Mouse (Mus musculus) gastrocnemius, postnatal 10 days (tissue): ENCODE data around the gene Maml3. TPM values are rescaled to one million over a fixed set of nuclear protein-coding genes. Genes with fewer than 3 reads are reported as not detected.
A peak's percentile ranks its signal among the peaks of the same experiment; 100 is the strongest.

ENCODE experiments used
- DNase-seq: peaks from one replicate; pipeline ENCODE4 v3.0.0; 2021; ENCODE audit warnings: mixed read lengths
- total RNA-seq, 2 experiments: library from RNA; stranded (reverse); gene quantifications; 2 replicates each; pipeline ENCODE4 v1.2.3; 2021

Gene Maml3
- total RNA-seq, 2 experiments from 2014 or later, result 5.2 to 6.6 TPM

DNA sequence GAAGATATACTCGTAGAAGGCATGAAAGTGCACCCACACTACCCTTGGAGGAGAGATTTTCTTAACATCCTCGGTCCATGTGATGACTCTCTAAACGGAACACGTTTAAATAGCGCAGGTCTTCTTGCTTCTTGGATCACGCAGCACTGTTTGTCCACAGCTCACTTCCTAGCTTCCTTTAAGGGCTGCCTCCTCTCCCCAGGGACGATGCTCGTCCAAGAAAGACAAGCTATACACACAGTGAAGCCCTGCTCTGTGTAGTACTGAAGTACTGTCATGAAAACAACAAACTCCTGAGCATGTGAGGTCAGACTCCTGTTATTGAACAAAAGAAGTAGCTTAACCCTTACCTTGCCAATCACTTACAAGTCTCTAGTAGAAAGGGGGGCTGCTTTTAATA is 192.7 kb downstream of the Maml3 start:
- DNase-seq, result no peak

DNA sequence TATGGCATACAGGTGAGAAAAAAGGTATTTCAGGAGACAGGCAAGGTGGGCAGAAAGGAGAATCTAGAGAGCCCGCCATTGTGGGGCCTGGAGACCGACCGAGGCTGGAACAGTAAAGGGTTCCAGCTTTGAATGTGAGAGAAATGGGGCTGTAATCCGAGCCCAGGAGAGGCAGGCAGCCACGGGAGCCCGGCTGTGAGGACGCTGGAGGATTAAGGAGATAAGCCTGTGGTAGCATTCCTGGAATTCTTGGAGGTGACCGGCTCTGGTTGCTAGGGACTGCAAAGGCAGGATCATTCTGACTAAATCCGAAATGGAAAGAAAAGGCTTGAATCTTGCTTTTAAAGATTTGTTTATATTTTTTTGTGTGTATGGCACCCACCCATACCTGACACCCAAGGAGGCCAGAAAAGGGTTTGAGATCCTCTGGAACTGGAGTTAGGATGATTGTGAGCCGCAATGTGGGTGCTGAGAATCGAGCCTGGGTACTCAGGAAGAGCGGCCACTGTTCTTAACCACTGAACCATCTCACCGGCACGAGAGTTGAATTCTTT is 196.4 kb downstream of the Maml3 start:
- peak; percentile 23 for DNase-seq

DNA sequence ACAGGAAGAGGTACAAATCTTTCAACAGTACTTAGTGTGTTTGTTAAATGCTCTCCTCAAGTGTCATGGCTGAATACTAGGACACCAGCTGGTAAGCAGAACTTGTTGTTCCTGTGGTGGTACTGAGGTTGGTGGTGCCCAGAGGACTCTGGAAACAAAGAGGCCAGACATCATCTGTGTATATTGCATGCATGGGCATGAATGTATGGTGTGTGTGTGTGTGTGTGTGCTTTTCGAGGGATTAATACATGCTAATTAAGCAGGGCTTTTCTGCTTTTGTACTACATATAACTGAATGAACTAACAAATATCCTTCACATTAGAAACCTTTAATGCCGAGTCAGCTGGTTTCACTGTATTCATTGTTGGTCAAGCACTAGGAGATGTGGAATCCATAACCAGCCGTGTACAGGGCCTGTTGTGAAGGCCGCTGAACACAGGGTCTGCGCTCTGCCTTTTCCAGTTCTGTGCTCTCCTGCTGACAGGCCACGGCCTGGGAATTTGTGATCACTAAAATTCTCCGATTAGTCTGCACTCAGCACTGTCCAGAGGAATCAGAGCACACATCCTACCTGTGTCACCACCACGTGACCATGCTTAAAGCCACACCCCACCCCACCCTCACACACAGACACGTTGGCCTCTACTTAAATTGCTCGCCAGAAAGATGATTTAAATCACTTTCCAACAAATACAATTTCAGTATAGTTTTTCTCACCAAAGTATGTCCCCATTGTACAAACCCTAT is 197.6 kb downstream of the Maml3 start:
- DNase-seq, result no peak

DNA sequence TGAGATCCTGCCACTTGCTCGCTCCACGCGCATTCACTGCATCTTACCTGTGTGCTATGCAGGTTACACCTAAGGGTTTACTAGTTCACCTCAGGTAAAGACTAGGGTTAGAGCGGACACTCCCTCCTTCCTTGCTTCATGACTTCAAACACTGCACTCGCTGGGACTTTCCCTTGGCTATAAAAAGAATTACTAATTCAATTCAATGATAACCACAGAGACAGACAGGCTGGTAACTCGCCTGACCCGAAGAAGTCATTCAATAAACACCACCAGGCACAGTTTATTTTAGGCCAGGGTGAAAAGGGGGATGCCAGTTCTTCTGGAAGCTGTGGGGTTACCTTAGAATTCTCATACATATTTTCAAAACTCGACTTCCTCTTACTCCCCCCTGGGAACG is 199.0 kb downstream of the Maml3 start:
- no peak for DNase-seq

DNA sequence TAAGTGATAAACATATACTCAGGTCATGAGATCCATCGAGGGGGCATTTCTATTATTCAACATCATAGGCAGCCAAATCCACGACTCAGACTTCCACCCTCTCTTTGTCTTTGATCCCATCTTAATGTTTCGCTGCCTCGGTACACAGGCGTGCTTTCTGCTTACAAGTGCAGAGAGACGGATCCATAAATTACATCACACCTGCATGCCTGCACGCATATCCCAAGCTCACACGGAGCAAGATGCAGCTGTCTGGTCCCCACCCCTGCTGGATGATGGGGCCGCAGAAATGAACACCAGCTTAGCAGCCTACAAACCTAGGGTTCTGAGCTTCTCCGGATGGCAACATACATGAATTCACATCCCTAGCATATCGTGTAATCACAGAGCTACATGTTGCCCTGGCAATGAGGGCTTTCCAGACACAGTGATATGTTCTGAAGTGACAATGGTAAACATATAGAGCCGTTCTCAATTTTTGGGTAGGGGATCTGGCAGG is 200.5 kb downstream of the Maml3 start:
- no peak for DNase-seq

DNA sequence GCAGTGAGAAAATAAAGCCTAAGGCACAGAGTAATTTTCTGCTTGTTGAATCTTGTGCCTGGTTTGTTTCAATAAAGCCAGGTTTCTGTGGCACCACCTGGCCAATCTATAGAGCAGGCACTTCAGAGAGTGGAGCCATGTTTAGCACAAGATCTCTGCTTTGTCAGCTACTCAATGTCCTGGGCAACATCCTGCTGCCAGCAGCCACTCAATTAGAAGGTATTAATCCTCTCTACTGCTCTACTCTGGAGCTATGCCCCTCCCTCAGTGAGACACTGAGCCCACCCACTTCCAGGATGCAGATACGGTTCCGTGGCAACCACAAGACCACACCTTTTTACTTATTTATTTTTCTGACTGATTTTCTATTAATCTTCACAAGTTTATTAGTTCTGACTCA is 203.7 kb downstream of the Maml3 start:
- DNase-seq, result no peak

DNA sequence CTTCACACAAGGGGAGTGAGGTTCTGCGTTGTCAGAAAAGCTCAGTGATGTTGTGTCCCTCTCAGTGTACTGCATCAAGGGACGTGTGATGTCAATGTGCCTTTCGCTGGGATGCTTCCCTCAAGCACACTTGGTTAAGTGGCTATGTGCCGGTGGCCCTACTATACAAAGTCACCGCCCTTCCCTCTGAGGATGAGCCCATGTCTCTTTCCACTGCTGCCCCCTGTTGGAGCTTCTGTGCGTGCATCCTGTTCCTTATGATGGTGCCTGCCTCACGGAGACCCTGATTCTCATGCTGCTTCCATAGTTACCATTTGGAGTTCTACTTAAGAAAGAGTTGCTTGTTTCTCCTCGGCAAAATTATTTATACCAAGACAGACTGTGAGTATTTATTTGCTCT is 210.4 kb downstream of the Maml3 start:
- DNase-seq, result no peak

DNA sequence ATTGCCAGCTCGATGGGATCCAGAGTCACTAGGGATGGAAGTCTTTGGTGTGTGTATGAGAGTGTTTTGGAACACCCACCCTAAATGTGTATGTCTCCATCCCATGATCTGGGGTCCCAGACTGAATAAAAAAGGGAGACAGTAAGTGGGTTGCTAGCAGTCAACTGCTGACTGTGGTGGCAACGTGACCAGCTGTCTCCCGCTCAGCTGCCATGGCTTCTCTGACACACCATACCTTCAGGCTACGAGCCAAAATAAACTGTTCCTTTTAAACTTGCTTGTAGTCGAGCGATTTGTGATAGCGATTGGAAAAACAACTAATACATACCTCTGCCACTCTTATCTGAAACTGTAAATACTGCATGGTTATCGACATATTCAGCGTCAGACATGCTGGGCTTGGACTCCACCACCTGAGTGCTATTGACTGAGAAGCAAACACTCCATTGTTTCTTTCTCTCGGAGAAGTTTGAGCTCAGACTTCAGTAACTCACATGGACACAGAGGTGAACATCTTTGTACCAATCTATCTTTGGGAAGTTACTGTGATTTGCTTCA is 213.2 kb downstream of the Maml3 start:
- DNase-seq, result no peak

DNA sequence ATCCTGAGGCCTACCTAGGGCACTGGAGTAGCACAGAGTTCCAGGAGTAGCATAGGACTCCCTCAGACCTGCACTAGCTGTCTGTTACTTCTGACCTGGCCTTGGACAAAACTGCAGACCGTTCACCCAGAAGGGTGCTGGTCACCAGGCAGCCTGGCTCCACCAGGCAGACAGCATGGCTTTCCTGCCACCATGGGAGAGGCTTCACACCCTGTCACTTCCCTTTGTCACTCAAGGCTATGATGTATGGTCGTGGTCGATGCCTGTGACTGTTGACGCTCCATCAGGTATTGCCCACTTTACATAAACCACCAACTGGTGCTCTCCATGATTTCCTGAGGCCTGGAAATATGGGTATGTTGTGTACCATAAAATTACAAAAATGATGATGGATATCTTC is 214.7 kb downstream of the Maml3 start:
- no peak for DNase-seq

DNA sequence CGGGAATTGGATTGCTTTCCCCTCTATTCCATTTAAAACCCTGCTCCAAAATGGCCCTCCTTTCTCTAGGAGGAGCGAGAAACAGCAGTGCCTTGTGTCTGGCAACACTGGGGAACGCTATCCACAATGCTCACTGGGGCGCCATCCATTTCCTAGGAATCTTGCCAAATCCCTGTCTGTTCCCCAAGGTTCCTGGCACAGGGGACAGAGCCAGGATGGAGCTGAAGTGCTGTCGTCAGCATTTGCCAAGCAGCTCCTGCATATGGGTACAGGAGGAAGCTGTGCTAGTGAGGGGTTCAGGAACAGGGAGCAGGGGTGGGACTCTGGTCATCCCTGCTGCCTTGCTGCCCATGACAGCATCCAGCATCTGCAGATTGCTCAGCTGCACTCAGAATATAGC is 215.1 kb downstream of the Maml3 start:
- DNase-seq, result no peak

DNA sequence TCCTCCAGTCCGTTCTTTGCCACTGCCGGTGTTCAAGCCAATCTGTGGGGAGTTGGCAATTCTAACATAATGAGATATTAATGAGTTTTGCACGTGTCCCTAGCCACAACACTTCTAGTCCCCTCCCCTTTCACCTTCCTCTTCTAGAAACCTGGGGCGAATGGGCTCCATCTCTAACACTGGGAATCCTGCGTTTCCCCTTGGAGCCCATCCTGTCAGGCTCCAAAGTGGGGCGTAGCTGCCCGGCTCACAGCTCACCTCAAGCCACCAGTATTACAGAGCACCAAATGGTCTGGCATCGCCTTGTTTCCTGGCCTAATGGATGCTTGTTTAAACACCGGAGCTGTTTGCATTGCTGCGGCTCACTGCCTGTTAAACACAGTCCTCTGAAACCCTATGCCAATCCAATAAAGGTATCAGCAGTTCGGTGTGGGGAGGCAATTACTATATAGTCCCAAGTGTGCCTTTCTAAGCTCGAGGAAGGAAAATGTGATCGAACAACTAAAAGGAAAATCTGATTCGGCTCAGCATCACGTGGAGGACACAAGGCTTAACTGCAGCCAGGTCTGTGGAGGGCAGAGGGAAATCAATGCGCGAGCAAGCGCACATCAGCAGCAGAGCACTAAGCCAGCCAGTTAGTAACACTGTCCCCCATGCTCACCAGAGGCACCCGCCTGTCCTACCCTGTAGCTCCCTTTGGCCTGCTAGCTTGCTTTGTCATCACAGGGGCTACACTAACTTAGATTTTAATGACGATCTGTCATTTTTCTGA is 216.0 kb downstream of the Maml3 start:
- no peak for DNase-seq

DNA sequence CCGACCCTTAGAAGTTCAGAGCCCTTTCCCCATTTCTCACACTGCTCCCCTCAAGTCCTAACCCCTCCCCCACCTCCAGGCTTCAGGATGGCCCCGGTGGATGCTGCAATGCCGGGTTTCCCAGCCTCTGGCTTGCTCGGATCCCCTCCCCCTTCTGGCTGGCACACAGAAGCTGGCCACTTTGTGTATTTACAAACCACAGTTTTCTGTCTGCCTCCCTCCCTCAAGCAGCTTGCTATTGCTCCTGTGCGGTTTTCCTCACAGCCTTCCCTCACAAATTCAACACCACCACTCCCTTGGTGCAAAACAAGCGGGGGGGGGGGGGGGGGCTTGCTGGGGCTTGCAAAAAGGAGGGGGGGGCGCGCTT is 216.6 kb downstream of the Maml3 start:
- DNase-seq, result no peak

DNA sequence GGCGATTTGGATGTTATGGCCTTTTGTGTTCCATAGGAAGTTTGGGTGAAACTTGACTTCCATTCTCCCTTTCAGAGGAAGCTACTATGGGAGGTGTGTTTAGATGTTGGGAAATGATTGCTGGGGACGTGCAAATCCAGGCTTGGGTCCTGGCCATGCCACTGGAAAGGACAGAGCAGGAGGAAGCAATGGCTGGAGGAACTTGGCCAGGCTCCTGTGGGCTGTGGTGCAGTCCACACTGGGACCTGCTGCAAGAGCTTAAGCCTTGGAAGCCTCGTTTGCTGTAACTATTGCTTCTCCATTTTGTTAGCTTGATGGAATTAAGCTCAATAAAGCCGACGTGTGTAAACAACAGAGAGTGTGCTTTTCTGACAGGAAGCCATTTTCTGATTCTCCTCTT is 219.0 kb downstream of the Maml3 start:
- no peak for DNase-seq

DNA sequence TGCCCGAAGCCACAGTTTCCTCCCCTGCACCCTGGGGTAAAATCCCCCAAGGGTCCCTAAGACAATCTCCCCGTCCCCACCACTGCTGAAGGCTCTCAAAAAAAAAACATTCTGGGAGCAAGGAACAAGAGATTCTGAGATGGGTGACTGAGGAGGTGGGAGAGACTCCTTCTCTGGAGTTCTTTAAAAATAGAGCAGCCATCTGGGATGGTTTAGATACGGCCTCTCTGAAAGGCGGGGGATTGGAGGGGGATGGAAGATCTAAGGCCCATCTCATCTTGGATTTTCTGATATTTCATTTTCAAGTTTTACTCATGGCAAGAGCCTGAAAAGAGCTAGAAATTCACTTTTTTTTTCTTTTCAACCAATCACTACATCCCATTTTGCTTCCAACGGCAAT is 219.4 kb downstream of the Maml3 start:
- DNase-seq, result no peak

DNA sequence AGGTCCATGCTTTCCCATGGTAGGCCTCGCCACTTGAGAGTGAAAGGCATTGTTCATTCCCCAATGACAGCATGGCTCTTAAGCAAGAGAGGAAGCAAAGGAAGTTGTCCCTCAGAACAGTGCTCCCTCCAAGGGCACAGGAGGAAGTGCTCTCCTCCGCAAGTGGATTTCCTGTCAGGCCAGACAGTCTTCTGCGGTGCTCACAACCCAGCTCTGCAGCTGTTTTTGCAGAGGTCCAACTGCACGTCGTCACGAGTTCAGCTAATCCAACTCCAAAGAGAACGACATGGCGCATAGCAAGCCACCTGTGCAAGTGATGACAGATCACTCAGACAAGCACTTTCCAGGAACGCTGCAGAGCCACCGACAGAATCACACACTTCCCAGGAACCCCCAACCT is 222.9 kb downstream of the Maml3 start:
- DNase-seq, result no peak

DNA sequence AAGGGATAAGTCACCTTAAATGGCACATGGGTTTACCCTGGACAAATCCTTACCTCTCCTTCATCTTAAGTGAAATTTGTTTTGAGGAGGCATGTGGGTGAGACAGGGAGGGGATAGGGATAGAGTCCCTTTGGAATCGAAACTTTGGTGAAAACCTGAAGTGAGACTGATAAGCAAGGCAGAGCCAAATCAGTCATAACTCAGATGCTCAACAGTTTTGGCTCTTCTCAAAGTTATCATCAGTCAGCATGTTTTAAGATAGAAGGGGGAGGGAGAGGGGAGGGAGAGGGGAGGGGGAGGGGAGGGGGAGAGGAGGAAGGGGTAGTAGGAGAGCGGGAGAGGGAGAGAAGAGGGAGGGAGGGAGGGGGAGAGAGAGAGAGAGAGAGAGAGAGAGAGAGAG is 223.5 kb downstream of the Maml3 start:
- no peak for DNase-seq

DNA sequence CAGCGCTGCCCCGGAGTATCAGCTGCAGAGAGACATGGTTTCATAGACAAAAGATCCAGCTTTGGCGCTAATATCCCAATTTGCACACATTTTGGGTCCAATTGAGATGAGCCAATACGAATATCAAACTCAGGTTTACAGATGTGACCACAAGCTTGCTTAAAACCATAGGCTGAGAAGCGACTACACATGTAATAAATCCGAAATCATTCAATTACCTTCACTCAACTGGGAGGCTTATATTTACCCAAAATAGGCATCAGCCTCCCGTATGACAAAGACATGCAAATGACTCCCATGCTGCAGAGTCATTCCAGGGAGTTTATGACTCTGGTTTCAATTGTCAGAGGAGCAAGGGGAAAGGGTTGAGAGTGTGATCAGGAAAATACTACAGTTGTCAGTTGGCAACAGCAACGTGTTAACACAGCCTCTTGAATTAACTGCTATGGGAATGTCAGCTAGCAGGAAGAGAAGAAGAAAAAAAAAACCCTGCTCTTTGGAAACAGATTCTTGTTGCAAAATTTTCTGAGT is 224.3 kb downstream of the Maml3 start:
- no peak for DNase-seq

DNA sequence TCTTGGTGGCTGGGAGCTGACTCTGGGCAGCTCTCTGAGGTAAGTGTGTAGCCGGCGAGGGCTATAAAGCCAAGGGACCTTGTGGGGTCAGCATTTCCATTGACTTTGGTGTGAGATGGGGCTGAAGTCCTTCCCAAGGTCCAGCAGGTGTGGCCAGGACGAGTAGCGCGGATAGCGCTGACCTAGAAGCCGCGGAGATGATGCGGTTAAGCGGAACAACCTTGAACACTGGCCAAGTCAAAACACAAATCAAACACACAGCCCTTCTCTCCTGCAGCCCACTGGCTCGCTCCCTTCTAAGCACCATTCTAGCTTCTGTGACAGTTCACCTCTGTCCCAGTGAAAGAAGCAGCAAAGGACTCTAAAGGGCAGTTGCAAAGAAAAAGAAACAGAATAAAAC is 225.7 kb downstream of the Maml3 start:
- no peak for DNase-seq

DNA sequence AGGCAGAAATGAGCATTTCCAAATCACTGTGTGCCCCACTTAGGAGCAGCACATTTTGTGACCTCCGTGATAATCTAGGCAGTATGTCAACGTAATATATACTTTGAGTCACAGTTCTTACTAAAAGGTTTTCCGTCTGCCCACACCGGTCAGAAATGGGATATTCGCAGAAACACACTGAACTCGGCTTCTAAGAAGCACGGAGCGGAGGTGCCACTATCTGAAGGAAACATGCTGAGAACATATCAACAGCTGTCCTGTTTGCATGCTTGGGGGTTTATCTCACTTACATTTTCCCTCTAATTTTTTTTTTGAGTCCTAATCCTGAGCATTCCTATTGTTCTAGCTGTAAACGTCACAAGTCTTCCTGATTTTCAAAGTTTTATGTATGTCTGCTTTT is 226.3 kb downstream of the Maml3 start:
- no peak for DNase-seq

DNA sequence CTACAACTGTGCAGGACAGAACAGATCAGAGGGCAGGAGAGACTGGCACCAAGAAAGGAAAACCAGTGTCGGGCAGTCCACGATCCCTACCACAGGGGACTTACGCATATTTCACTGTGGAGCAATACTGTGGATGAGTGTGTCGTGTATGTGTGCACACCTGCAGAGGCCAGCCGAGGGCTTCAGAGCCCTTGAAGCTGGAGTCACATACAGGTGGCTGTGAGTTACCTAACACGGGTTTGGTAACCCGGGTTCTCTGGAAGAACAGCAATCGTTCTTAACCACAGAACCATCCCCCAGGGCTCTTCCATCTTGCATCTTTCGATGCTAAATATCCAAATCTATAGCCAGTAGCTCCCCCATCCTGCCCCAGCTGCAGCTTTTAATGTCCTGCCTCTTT is 228.1 kb downstream of the Maml3 start:
- no peak for DNase-seq

DNA sequence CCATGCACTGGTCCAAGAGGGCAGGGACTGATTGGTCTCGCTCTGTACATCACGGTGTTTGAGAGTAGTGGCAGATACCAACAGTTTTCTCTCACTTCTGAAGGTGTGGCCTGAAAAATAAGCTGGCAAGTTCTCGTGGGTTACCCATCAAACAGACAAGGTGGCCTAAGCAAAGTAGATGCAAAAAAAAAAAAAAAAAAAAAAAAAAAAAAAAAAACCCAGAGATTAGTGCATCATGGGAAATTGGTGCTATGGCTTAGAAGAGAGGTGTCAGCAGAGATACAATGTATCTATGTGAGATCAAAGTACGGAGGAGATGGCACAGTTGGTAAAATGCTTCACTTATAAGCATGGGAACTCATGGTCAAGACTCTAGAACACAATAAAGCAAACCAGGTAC is 229.2 kb downstream of the Maml3 start:
- DNase-seq, result no peak

DNA sequence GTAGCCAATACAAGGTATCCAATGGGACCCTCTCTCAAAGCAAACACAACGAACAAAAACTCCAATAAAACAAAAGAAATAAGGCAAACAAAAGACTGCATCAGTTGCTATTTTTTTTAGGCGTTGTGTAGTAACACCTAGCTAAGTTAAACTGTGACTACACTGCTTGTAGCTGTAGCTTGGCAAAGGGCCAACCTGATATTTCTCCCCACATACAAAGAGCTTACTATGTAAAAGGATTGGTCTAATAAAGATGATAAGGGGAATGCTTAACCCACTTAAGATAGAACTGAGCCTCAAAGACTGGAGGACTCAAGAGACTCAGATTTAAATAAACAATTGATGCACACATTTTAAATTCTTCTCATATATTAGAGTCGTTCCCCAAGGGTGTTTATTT is 230.6 kb downstream of the Maml3 start:
- DNase-seq, result no peak

DNA sequence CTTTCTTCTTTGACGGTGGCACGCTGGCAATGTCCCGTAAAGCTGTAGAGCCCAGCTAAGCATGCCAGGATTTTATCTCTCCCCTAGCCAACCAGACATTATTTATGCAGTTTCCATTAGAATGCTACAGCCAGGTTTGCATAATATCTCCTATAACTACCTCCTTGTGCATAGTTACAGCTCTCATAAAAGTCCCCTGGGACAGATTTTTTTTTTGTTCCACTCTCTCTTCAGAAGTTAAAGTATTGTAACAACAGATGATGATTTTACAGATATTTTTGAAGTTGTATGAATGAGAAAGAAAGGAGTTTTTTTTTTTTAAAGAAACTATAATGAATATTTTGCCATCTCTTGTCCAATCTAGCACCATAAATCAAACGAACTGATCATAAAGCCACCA is 232.1 kb downstream of the Maml3 start:
- DNase-seq, result no peak
